Mouse (Mus musculus) layer of hippocampus, adult 9-11 months (tissue): ENCODE measurements around the gene 2310034G01Rik.
A peak's percentile ranks its signal among the peaks of the same experiment; 100 is the strongest.

Source experiments
- DNase-seq: peaks from one replicate; pipeline ENCODE4 v3.0.0; 2022

The 2310034G01Rik gene

DNA sequence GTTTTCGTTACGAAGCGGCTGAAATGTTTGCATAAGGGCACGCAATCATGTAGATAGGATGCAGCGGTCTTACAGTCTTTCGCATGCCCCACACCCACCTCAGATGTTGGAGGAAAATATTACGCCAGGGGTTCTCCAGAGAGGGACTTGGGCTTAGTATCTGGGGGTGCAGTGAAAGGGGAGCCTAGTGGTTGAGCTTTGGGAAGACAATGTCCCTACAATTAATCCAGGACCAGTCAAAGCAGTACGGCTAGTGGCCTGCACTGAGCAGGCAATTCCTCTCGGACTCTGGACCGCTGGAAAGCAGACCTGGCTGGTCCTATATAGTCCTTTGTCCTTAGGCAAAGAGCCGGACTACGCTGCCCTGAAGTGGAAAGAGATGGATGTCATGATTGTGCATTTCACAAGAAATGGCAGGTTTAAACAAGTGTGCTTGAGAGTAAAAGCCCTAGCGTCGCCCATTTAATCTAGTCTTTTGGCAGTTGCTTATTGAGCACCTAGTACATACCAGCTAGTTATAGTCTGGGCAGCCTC lies 22.5 kb downstream of the 2310034G01Rik start:
- DNase-seq, result no peak

DNA sequence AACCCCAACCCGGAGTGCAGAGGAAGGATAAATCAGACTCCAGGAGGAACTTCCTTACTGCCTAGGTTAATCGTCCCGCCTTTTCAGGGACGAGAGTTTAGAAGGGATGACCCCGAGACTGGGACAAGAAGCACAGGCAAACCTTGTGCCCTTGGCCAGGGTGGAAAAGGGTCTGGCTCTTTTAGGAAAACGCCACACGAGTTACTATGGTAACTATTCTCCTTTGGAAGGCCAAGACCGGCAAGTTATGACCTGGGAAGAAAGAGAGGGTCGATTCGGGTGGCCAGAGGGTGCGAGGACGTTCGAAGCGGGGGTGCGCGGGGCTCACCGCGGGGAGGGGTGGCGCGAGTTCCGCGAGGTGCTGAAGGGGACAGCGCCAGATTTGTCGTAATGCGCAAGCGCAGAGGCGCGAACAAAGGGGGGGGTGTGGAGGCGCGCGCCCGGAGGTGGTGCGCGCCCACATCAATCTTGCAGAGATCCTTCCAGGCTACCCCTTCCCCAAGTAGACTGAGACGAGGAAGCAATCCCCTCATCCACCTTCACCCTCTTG lies 23.3 kb downstream of the 2310034G01Rik start, which contains the start of gene Psd:
Psd (minus strand) TSS at position 401 of the 550 bp plus-strand sequence.
- DNase-seq, result peak; percentile 53

DNA sequence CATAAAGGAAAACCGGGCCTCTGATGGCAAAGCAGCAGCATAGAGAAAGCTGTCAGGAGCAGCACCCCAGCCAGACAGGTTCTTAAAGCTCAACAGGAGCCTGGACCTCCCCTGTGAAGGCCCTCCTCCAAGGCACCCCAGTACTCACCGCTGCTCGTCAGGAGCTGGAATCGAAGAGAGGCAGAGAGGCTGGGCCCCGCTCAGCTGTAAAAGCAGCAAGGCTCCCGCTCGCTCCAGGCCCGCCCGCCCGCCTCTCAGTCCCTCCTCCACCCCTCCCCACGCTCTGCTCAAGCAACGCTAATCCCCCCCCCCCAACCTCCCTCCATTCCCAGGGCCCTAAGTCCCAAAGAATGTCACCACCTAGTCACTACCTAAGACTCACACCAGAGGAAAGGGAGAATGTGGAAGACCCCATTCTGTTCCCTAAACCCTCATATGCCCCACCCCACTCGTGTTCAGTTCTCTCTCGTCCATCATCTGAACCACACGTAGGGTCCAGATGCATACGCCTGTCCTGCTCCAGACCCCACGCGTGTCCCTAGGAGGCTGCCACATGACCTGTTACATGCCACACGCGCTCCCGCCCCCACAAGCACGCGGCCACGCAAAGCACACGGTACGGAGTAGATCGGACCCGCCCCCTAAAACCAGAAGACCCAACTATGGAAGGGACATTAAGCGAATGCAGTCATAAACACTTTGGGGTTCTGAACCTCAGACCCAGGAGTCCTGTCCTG lies 23.9 kb downstream of the 2310034G01Rik start:
- peak; percentile 56 for DNase-seq

DNA sequence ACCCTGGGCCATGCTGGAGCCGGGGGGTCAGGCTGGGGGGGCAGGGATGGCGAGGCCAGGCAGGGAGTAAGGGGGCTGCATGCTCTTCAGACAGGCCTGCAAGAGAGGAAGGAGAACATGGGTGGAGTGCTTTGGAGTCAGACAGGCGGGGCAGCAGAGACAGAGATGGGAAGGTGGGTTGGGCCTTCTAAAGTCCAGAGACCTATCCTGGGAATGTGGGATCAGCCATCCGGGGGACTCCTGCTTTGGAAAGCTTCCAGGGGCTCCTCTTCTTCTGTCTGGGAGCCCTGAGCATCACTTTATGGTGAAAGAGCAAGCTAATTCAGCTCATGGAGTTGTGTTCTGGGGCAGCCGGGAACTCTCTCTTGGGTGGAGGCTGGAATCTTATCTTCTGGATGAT lies 25.2 kb downstream of the 2310034G01Rik start:
- DNase-seq, result no peak

- no peak for DNase-seq
Measured at GRCm38 (mm10) chr19:46324366-46324765, 25.7 kb downstream of the 2310034G01Rik start.

DNA sequence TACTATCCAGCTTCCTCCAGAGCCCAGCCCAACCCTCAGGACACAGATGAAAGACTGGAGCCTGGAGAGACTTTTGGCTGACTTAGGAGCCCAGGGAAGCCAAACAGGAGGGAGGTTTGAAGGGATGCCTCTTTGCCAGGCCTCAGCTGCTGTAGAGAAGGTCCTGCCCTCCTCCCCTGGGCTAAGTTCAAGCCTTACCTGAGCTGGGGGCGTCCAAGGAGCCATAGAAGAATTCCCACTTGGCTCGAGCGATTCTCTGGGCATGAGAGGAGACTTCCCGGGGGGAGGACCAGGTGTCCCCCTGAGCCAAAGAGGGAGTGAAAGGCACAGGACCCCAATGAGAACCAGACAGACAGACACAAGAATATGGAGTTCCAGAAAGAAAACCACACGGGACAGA lies 26.4 kb downstream of the 2310034G01Rik start:
- DNase-seq, result no peak

GRCm38 (mm10) chr19:46322996-46323572 lies 27.0 kb downstream of the 2310034G01Rik start:
- no peak for DNase-seq

DNA sequence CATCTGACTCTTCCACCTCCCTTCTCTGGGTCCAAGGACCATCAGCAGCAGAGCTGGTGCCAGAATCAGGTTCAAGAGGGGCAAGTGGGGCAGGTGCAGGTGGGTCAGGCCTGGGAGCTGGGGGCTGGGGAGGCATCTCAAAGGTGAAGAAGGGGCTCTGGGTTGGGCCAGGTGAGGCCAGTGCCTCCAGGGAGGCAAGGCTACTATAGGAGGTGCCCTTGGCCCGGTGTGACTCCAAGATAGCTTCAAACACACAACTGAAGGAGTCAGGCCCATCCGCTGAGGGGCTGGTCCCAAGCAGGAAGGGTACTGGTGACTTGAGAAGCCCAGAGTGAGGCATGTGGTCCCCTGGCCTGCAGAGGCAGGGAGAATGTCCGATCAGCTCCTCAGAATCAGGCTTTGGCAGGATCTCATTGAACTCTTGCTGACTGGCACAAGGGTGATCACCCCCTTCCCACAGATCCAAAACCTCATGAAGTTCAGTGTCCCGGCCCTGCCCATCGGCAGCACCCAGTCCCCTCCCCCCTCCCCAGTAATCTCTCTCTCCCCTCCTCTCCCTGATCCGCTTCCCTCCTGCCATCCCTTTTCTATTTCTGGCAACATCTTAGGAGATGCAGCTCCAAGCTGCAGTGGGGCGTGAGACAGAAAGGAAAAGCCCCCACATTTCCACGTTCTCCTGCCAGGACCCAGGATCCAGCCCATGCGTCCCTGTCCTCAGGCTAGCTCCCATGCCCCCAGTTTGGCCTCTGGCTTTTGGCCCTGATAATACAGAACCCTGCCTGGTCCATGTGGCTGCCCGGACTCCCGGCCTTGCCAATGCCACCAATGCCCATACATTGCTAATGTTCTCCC lies 27.7 kb downstream of the 2310034G01Rik start:
- no peak for DNase-seq

GRCm38 (mm10) chr19:46321101-46321943 lies 28.8 kb downstream of the 2310034G01Rik start:
- peak; percentile 77 for DNase-seq

- no peak for DNase-seq
Measured at GRCm38 (mm10) chr19:46320076-46320785, 29.9 kb downstream of the 2310034G01Rik start.

- peak; percentile 94 for DNase-seq
Measured at GRCm38 (mm10) chr19:46318586-46319378, 31.3 kb downstream of the 2310034G01Rik start.

DNA sequence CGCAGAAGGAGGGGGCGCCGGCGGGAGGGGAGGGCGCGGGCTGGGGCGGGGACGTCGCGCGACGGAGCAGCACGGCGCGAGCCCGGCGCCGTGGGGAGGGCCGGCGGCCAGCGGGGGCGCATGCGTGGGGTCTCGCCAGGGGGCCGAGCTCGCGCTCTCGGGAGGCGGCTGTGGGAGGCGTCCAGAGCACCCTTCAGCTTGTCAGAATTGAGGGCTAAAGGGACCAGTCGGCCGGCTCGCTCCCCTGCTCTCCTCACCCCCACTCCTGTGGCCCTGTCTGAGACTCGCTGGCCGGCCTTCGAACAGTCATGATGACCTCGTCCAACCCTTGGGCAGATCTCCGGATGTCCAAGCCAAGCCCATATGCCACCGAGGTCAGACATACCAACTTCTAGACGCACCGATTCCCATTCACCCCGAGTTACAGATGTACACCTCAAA lies 32.1 kb downstream of the 2310034G01Rik start:
- peak; percentile 53 for DNase-seq

GRCm38 (mm10) chr19:46317546-46317885 lies 32.6 kb downstream of the 2310034G01Rik start:
- DNase-seq, result peak; percentile 4

- peak; percentile 91 for DNase-seq
Measured at GRCm38 (mm10) chr19:46316846-46317545, 33.1 kb downstream of the 2310034G01Rik start.

DNA sequence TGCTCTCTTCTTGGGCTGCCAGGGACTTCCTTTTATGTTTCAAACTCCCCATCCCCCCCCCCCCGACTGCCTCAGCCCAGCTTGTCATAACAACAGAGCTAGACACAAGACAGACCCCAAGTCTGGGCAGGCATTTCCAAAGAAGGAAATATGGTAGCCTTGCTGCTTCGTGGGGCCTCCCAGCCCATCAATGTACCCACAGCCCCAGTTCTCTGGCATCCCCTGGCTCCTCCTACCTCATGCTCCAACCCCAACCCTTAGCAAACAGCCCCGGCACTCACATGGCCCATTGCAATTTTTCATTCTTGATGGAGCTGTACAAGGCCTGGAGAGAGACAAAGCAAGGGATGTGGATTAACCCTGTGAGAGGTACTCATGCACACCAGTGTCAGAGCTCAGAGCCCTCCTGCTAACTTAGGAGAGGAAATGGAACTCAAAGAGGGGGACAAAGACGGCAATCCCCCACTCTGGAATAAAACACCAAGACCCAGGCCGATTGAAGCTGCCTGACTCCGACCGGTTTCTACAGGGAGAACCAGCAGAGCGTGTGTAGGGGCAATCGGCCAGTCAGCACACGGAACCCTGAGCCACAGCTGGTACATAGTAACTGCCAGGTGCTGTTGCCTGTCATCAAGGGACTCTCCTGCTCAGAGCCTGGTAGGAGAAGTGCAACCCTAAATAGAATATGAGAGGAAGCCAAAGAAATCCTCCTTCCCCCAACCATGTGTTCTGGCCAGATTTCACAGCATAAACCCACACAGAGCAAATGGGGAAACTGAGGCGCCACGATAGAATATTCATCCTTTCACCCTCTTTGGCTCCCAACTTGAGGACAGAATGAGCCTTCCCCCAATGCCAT lies 34.1 kb downstream of the 2310034G01Rik start:
- DNase-seq, result peak; percentile 38

DNA sequence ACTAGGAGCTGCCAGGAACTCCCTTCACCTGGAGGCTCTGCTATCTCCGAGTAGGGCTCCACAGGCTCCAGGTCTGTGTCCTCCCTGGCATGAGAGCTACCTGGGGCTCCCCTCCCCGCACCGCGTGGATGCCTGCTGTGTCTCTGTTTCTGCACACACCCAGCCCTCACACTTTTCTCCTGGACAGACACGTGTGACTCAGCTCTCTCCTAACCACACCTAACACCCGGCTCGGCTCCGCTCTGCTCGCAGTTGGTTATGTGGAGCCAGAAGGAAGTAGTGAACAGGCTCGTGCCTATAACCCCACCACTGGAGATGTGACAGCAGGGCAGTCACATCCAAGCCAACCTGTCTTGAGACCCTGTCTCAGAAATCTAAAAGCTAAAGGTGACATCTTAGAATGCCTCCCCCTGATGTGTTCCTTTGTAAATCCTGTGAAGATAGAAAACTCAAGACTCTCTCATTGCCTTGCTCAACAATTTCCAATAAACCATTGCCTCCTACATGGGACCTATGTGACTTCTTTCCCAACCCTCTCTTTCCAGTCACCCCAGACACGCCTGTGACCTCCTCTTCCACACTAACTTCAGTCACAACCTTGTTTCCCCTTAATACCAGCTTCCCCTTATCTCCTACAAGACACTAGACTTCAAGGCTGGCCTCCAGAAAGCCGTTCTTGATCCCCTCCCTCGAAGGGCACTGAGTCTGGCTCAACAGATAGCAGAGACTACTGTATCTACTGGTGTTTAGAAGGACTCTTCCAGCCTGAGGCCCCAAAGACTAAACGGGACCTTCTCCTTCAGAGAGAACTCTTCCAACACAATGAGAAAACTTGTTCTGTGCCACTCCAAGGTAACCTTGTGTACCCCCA lies 35.0 kb downstream of the 2310034G01Rik start:
- DNase-seq, result peak; percentile 2

DNA sequence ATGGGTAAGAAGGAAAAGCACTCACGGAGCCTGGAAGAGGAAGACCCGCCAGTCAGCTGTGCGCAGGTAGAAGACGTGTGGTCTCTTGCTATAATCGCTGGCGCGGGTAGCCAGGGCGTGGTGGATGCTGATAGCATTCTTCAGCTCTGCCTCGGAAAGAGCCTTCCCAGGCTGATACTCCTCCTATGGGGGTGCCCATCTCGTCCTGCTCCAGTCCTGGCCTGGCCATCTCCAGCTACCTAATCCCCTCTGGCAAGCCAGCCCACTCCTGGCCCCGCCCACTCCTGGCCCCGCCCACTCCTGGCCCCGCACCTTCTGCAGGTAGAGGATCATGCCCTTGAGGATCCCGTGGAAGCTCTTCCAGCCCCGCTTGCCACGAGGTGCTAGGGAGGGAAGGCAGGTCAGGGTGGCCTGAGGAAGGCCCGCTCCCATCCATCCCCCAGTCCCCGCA lies 35.9 kb downstream of the 2310034G01Rik start:
- peak; percentile 22 for DNase-seq

DNA sequence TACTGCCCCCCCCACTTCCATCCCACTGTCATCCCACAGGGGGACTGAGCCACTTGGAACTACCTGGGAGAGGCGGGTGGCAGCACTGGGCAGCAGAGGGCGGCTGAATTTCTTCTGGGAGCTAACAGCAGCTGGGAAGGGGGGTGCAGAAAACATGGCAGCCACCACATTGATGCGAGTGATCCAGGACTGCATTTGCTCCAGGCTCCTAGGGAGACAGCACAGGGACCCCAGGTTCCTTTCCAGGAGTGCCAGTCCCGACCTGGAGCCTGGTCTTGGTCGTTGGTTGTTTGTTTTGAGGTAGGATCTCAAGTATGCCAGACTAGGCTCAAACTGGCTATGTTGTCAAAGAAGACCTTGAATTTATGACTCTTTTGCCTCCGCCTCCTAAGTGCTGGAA lies 36.5 kb downstream of the 2310034G01Rik start:
- DNase-seq, result no peak
